Mouse (Mus musculus) layer of hippocampus, adult 9-10 months (tissue): ENCODE data around the gene Sdhb.

ENCODE experiments used
- DNase-seq: peaks from one replicate; pipeline ENCODE4 v3.0.0; 2022; ENCODE audit warnings: low spot score

Gene Sdhb

DNA sequence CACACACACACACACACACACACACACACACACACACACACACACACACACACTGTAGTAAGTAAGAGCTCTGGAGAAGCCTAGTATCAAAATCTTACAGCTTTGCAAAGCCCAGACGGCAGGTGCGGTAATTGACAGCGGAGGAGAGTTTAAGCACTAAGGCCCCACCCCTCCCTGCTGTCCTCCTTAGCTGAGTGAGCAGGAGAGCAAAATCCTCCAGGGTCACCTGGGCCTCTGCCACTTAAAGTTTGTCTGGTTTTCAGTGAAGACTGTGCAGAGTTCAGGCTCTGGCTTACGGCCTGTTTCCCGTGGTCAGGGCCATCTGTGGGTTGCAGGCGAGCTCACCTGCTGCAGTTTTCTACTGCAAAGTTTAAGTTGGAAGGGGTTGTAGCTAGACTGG lies 12.5 kb upstream of the Sdhb start:
- no peak for DNase-seq

- DNase-seq = no peak
These were observed 12.0 kb upstream of the Sdhb start for GRCm38 (mm10) chr4:140949052-140949451.

- DNase-seq = no peak
These were observed 11.4 kb upstream of the Sdhb start for GRCm38 (mm10) chr4:140949616-140950015.

DNA sequence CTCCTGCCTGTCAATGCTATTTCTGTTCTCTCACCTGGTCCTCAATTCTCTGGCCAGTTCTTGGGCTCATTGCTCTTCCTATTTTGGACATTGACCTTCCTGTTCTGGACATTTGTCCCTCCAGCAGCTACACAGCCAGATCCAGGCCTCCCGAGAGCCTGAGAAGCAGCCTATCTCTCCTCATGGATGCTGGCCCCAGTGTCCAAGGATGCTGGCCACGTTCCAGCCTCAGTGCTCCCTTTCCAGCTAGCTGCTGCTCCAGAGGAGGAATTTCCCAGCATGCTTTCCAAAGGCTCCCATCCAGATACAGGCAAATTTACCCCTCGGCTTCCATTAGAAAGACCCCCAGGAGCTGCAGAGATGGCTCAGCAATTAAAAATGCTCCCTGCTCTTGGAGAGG lies 10.4 kb upstream of the Sdhb start:
- no peak for DNase-seq

DNA sequence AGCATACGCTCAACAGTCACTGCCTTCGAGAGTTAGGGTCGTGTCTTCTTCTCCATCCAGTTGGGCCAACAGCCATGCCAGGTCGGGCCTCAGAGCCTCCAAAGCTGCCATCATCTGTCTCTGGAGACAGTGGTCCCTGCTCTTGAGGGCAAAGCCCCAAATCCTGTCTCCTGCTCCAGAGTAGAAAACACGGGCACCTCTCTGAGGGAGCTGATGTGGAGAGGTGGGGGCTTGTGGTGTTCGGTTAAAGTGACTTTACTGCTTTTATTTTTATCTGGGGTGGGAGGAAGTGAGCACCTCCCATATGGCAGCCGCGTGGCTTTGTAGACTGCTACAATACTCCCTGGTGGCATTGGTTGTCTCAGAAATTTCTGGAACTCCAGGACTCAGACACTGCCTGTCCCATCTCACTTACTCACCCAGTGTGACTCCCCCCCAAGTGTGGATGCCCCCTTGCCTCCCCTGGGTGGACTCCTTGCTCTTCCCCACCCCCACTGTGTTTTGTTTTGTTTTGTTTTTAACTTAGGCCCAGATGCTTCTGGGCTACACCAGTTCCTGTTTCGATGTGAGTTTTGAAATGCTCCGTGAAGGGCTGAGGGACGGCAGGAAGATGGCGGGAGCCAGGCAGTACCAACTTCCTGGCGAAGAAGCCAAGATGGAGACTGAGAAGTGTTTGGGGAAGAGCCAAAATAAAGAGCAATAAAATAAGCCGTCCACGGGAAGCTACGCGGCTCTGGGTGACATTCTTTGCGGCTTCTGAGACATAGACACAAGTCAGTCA lies 9.0 kb upstream of the Sdhb start:
- DNase-seq = no peak

DNA sequence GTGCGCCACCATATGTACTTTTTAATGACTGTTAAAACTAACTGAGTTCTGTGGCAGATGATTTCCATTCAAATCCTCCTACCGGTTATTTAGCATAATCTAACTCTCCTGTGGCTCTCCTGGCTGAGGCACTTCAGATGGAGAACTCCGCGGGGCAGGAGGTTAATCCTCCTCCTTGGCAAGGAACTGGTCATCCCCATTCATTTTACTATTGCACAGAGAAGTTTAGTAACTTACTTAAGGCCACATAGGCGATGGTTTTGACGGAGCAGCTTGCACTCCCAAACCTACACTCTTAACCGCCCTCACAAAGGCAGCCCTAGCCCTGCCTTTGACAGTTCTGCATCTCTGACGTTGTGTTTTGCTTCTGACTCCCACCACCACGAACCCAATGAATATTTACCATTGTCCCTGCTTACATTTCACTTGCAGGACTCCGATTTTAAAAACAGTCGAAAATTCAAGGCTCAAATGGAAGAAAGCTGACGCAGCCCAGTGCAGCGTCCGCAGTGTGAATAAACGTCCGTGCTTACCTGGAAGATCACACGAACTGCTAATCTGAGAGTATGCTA lies 3.8 kb upstream of the Sdhb start:
- DNase-seq = no peak

DNA sequence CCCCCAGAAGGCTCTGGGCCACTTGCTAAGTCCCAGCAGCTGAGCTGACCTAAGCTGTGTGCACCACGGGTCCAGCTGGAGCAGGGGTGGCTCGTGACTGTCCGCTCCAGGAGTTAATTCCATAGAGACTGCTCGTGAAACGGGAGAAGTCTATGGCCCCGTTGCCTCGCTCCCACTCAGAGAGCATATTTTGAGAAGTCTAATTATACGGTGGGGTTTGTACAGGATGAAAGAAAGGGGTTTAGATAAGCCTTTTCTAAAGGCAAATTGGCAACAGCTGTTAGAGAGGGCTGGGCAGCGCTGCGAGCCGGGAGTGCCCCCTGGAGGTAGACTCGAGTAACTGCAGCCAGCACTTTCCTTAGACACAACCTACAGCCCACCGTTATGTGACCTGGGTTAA lies 3.3 kb upstream of the Sdhb start:
- DNase-seq = peak; percentile 73

- DNase-seq = no peak
These were observed 2.7 kb upstream of the Sdhb start for GRCm38 (mm10) chr4:140958319-140958718.

DNA sequence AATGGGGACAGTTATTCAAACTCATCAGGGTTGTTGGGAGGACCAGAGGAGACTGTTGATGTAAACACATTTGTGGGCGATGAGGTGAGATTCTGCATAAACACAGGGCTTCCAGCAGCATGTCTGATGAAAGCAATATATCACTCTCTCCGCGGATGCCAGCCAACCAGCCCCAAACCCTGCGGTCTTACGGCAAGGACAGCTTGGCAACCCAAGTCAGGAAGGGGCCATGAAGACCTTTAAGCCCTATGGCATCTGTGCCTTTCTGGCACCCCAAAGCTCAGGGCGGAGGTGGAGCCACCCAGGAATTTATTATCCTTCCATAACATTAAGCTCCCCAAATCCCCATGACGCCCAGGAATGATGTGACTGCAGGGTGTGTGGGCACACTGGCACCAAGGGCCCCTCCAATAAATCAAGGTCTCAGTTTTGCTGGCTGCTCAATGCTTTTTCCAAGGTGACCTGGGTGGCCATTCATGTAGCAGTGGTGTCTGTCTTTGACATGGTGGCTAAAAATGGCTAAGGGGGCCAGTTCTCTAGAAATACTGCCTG lies 1.8 kb upstream of the Sdhb start:
- DNase-seq = no peak

GRCm38 (mm10) chr4:140959715-140960479 lies 1.1 kb upstream of the Sdhb start:
- DNase-seq = no peak

DNA sequence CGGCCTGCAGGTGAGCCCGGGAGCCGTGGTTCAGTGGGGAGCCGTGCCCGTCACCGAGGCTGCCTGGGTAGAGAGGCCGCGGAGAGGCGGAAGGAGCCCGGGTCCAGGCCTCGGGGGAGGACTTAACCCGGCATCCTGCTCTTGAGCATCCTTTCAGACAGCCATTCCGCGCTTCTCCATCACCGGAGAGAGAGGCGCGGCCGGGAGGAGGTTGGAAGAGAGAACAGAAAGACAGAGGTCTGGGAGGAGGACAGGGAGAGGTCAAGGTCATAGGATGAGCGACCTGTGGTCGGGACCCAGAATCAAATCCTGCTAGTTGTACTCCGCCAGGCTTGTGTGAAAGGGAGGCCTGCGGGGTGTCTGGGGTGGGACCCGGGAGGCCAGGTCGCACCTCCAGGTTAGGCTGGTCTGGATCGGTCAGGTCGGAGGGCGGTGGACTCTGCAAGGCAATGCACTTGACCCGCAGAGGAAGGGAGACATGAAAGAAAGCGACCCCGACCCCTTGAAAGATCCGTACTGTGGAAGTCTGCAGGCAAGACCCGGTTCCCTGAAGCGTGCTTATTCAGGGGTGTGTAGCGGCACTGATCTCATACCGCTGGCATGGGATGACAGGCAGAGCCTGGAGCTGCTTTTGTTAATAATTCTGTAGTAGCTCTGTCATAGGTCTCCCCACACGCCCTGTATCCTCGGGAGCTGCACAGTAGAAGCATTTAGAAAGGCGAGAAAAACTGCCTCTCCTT lies 634 bp downstream of the Sdhb start:
- no peak for DNase-seq

DNA sequence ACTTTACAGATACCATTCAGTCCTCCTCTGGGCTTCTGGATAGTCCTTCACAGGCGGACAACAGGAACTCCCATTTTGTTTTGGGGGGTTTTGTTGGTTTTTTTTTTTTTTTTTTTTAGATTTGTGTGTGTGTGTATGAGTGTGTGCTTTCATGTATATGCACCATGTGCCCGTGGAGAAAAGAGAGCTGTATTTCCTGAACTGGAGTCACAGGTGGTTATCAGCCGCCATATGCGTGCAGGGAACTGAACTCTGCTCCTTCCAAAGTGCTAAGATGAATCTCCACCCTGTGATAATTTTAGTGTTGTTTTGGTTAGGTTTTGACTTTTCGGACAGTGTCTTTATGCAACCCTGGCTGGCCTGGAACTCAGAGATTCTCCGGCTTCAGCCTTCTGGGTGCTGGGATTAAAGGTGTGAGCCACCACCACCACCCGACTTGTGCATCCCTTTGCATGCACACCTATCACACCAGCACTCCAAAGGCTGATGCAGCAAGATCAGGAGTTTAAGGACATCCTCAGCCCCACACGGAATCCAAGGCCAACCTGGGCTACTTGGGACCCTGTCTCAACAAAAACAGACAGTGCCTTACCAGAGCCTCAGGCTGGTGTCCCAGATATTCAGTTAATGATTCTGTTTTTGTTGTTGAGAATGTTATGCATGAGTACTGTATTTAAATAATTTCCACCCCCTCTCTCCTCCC lies 1.4 kb downstream of the Sdhb start:
- DNase-seq = no peak

GRCm38 (mm10) chr4:140962950-140963349 lies 1.9 kb downstream of the Sdhb start:
- DNase-seq = no peak

DNA sequence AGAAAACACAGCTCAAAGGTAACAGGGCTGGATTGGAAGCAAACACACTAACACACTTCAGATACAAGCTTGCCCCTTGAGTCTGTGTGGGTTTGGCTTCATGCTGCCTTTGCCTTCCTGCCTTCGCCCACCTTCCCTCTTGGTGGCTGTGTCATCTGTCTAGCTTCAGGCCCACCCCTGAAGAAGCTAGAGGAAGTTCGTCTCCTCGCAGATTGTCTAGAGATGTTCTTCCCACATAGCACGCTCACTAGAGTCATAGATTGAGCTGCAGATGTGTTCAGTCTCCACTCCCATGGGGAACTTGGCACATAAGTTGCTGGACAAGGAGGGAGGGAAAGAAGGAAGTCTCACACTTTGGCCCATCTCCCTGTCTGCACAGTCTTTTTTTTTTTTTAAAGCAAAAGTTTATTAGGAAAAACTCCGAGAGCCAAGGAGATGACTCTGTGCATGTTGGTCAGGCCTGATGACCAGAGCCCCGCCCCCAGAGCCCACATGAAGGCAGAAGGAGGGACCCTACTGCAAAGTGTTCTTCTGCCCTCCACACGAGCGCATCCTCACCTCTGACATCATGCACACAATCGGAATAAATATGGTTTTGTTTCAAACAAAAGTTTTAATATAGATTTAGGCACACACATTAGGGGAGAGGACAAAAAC lies 3.1 kb downstream of the Sdhb start:
- DNase-seq = no peak

- peak; percentile 80 for DNase-seq
These were observed 3.6 kb downstream of the Sdhb start for GRCm38 (mm10) chr4:140964620-140965019.

- DNase-seq = no peak
These were observed 6.6 kb downstream of the Sdhb start for GRCm38 (mm10) chr4:140967386-140968159.

- no peak for DNase-seq
These were observed 10.7 kb downstream of the Sdhb start for GRCm38 (mm10) chr4:140971691-140972090.

GRCm38 (mm10) chr4:140974408-140974807 lies 13.4 kb downstream of the Sdhb start:
- no peak for DNase-seq

DNA sequence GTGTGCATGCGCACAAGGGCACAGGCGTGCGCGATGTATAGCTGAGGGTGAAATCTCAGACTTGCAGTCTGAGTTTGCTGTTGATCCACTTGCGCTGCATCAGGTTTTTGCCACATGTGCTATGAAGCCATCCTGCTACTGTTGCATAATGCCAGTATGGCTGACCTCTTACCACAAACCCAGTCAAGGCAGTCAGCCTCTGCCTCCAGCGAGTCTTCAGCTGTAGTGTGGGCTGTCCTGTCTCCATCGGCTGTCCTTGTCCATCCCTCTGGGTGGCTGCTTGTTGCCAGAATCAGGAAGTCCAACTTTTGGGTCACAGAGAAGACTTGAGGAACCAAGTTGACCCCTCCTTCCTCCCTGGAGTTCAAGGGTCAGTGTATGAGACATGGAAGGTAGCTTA lies 14.4 kb downstream of the Sdhb start:
- DNase-seq = no peak

DNA sequence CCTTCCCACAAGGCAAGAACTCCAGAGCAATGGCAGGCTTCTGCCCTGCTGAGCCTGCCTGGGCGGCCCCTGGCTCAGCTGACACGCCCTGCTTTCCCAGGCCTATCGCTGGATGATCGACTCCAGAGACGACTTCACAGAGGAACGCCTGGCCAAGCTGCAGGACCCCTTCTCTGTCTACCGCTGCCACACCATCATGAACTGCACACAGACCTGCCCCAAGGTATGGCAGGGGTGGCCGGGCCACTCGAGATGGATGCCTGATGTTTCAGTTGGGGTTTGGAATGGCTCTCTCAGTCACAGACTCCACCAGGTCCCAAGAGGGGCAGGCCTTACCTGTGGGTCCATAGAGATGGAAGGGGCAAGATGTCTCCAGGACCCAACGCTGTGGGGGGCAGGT lies 16.3 kb downstream of the Sdhb start:
- no peak for DNase-seq
